Mouse (Mus musculus): ENCODE measurements around the gene Fbxo48. TPM values are rescaled to one million over a fixed set of nuclear protein-coding genes. Genes with fewer than 3 reads are reported as not detected.

Fbxo48 gene
- polyA plus RNA-seq, 2 experiments, result 1.4 to 4.1 TPM

- WGBS, result 62% methylated on average over 2 of the region's 2 CpGs
- H3K4me2 ChIP-seq (replicated peaks; ENCODE audit: low read depth, low read length, severe bottlenecking), result no peak overlapping the region
- H3K27ac ChIP-seq (replicated peaks; ENCODE audit: low read depth, low read length), result no peak overlapping the region
- no peak overlapping the region for H3K4me3 ChIP-seq (replicated peaks; ENCODE audit: low read length)
- no peaks in the 10 kb centered on the region for H3K4me1 ChIP-seq (ENCODE audit: control insufficient read depth, insufficient read depth, low read length)
- no peaks in the 10 kb centered on the region for H3K36me3 ChIP-seq (ENCODE audit: control insufficient read depth, insufficient read depth, low read length)
- H3K9ac ChIP-seq (ENCODE audit: low read depth, low read length, severe bottlenecking), result no peak overlapping the region
- H3K9me3 ChIP-seq (ENCODE audit: control insufficient read depth, low read length), result no peaks in the 10 kb centered on the region
- ATAC-seq (ENCODE audit: low FRiP score, low read depth) (no peak), DNase-seq (ENCODE audit: low spot score) (no peak)
- TF ChIP-seq POLR2A (IDR thresholded peaks at IDR 0.05; ENCODE audit: borderline replicate concordance, extremely low read depth, insufficient read depth, insufficient read length), result no peak
- H3K27me3 ChIP-seq (ENCODE audit: control insufficient read depth, insufficient read depth, low read length), result no peaks in the 10 kb centered on the region
These were observed 18.5 kb downstream of the Fbxo48 start for GRCm38 (mm10) chr11:16969650-16970049.

GRCm38 (mm10) chr11:16972027-16972426, 20.9 kb downstream of the Fbxo48 start:
- H3K4me3 ChIP-seq (replicated peaks; ENCODE audit: low read length), result no peak overlapping the region
- DNase-seq (ENCODE audit: low spot score), result no peak
- H3K9me3 ChIP-seq (ENCODE audit: control insufficient read depth, low read length), result no peaks in the 10 kb centered on the region
- H3K36me3 ChIP-seq (ENCODE audit: control insufficient read depth, insufficient read depth, low read length), result no peaks in the 10 kb centered on the region
- no peak overlapping the region for H3K9ac ChIP-seq (ENCODE audit: low read depth, low read length, severe bottlenecking)
- no peak for ATAC-seq (ENCODE audit: low FRiP score, low read depth)
- H3K27ac ChIP-seq (replicated peaks; ENCODE audit: low read depth, low read length), result no peak overlapping the region
- H3K27me3 ChIP-seq (ENCODE audit: control insufficient read depth, insufficient read depth, low read length), result no peaks in the 10 kb centered on the region
- H3K4me1 ChIP-seq (ENCODE audit: control insufficient read depth, insufficient read depth, low read length), result no peaks in the 10 kb centered on the region
- no peak for TF ChIP-seq POLR2A (IDR thresholded peaks at IDR 0.05; ENCODE audit: borderline replicate concordance, extremely low read depth, insufficient read depth, insufficient read length)
- 80% methylated on average over 3 of the region's 3 CpGs for WGBS
- H3K4me2 ChIP-seq (replicated peaks; ENCODE audit: low read depth, low read length, severe bottlenecking), result no peak overlapping the region

- Histone ChIP-seq H3K4me2 (replicated peaks; ENCODE audit: low read depth, low read length, severe bottlenecking) (no peak overlapping the region), H3K9ac (ENCODE audit: low read depth, low read length, severe bottlenecking) (no peak overlapping the region), H3K36me3 (ENCODE audit: control insufficient read depth, insufficient read depth, low read length) (no peaks in the 10 kb centered on the region), H3K4me1 (ENCODE audit: control insufficient read depth, insufficient read depth, low read length) (no peaks in the 10 kb centered on the region), H3K27me3 (ENCODE audit: control insufficient read depth, insufficient read depth, low read length) (no peaks in the 10 kb centered on the region), H3K4me3 (replicated peaks; ENCODE audit: low read length) (no peak overlapping the region), H3K9me3 (ENCODE audit: control insufficient read depth, low read length) (no peaks in the 10 kb centered on the region), H3K27ac (replicated peaks; ENCODE audit: low read depth, low read length) (no peak overlapping the region)
- no peak for TF ChIP-seq POLR2A (IDR thresholded peaks at IDR 0.05; ENCODE audit: borderline replicate concordance, extremely low read depth, insufficient read depth, insufficient read length)
- ATAC-seq (ENCODE audit: low FRiP score, low read depth), result no peak
- WGBS, result 88% methylated on average over 1 of the region's 1 CpGs
- DNase-seq (ENCODE audit: low spot score), result no peak
These were observed 21.9 kb downstream of the Fbxo48 start for GRCm38 (mm10) chr11:16973086-16973485.

- no peaks in the 10 kb centered on the region for H3K9me3 ChIP-seq (ENCODE audit: control insufficient read depth, low read length)
- no peaks in the 10 kb centered on the region for H3K4me1 ChIP-seq (ENCODE audit: control insufficient read depth, insufficient read depth, low read length)
- ATAC-seq (ENCODE audit: low FRiP score, low read depth), result no peak
- no peaks in the 10 kb centered on the region for H3K36me3 ChIP-seq (ENCODE audit: control insufficient read depth, insufficient read depth, low read length)
- H3K4me3 ChIP-seq (replicated peaks; ENCODE audit: low read length), result no peak overlapping the region
- no peak for TF ChIP-seq POLR2A (IDR thresholded peaks at IDR 0.05; ENCODE audit: borderline replicate concordance, extremely low read depth, insufficient read depth, insufficient read length)
- H3K27ac ChIP-seq (replicated peaks; ENCODE audit: low read depth, low read length), result no peak overlapping the region
- H3K9ac ChIP-seq (ENCODE audit: low read depth, low read length, severe bottlenecking), result no peak overlapping the region
- H3K4me2 ChIP-seq (replicated peaks; ENCODE audit: low read depth, low read length, severe bottlenecking), result no peak overlapping the region
- DNase-seq (ENCODE audit: low spot score), result no peak
- no peaks in the 10 kb centered on the region for H3K27me3 ChIP-seq (ENCODE audit: control insufficient read depth, insufficient read depth, low read length)
- 78% methylated on average over 4 of the region's 4 CpGs for WGBS
These were observed 25.8 kb downstream of the Fbxo48 start for GRCm38 (mm10) chr11:16976937-16977336.

GRCm38 (mm10) chr11:16977611-16978010, 26.4 kb downstream of the Fbxo48 start:
- Histone ChIP-seq H3K4me2 (replicated peaks; ENCODE audit: low read depth, low read length, severe bottlenecking) (no peak overlapping the region), H3K9ac (ENCODE audit: low read depth, low read length, severe bottlenecking) (no peak overlapping the region), H3K27ac (replicated peaks; ENCODE audit: low read depth, low read length) (no peak overlapping the region), H3K4me3 (replicated peaks; ENCODE audit: low read length) (no peak overlapping the region), H3K4me1 (ENCODE audit: control insufficient read depth, insufficient read depth, low read length) (no peaks in the 10 kb centered on the region), H3K36me3 (ENCODE audit: control insufficient read depth, insufficient read depth, low read length) (no peaks in the 10 kb centered on the region), H3K27me3 (ENCODE audit: control insufficient read depth, insufficient read depth, low read length) (no peaks in the 10 kb centered on the region), H3K9me3 (ENCODE audit: control insufficient read depth, low read length) (no peaks in the 10 kb centered on the region)
- no peak for DNase-seq (ENCODE audit: low spot score)
- TF ChIP-seq POLR2A (IDR thresholded peaks at IDR 0.05; ENCODE audit: borderline replicate concordance, extremely low read depth, insufficient read depth, insufficient read length), result no peak
- ATAC-seq (ENCODE audit: low FRiP score, low read depth), result no peak
- WGBS, result 75% methylated on average over 2 of the region's 2 CpGs

GRCm38 (mm10) chr11:16978161-16978707, 27.1 kb downstream of the Fbxo48 start:
- Histone ChIP-seq H3K4me1 (ENCODE audit: control insufficient read depth, insufficient read depth, low read length) (no peaks in the 10 kb centered on the region), H3K4me2 (replicated peaks; ENCODE audit: low read depth, low read length, severe bottlenecking) (no peak overlapping the region), H3K27ac (replicated peaks; ENCODE audit: low read depth, low read length) (no peak overlapping the region), H3K36me3 (ENCODE audit: control insufficient read depth, insufficient read depth, low read length) (no peaks in the 10 kb centered on the region), H3K9ac (ENCODE audit: low read depth, low read length, severe bottlenecking) (no peak overlapping the region), H3K9me3 (ENCODE audit: control insufficient read depth, low read length) (no peaks in the 10 kb centered on the region), H3K4me3 (replicated peaks; ENCODE audit: low read length) (no peak overlapping the region), H3K27me3 (ENCODE audit: control insufficient read depth, insufficient read depth, low read length) (no peaks in the 10 kb centered on the region)
- DNase-seq (ENCODE audit: low spot score) (no peak), ATAC-seq (ENCODE audit: low FRiP score, low read depth) (no peak)
- TF ChIP-seq POLR2A (IDR thresholded peaks at IDR 0.05; ENCODE audit: borderline replicate concordance, extremely low read depth, insufficient read depth, insufficient read length), result no peak
- WGBS, result 88% methylated on average over 5 of the region's 5 CpGs

Measured in limb, embryonic 14.5 days (tissue).